Mouse (Mus musculus) left cerebral cortex, adult 9 months (tissue): ENCODE measurements at regions not wholly inside any gene's neighbourhood (a gene's known extent, or its start where the extent isn't known, plus 50 kb on each side); places are given as distances from the start of the nearest gene placed in this dataset.

Experiments used
- DNase-seq, 2 experiments: peaks; one replicate each; pipeline ENCODE4 v3.0.0; 2022; ENCODE audit warnings: low spot score in 2 of 2

DNA sequence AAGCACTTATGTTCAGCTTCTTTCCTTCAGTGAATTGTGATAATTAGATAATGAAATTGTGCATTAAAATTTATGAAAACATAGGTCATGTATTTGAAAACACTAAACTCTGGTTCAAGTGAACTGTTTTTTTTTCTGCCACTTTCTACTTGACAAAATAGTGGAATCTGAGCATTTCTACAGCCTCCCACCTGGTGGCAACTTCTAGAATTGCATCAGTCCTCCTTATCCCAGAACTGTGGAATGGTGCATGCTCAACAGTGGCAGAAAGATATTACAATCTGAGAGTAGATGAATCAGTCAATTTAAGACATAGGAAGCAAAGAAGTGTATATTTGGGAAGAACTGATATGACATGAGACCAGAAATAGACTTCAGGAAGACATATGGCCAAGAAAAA, 84.1 kb upstream of the Gm28269 start:
- DNase-seq: peak in 1 of 2 experiments; percentile 35

DNA sequence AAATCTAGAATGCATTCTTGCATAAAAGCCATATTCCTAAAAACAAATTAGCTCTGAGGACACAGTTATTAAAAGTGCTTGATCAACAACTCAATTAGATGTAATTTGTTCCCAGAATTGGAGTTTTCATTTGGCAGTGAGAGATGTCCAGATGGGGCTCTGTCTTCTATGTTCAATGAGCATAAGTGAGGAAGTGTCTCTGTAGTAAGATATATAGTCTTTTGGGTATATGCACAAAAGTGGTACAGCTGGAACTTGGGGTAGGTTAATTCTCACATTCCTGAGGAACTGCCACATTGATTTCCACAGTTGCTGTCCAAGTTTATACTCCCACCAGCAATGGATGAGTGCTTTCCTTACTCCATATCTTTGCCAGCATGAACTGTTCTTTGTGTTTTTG, 64.3 kb upstream of the Gm28269 start:
- no peak for DNase-seq

DNA sequence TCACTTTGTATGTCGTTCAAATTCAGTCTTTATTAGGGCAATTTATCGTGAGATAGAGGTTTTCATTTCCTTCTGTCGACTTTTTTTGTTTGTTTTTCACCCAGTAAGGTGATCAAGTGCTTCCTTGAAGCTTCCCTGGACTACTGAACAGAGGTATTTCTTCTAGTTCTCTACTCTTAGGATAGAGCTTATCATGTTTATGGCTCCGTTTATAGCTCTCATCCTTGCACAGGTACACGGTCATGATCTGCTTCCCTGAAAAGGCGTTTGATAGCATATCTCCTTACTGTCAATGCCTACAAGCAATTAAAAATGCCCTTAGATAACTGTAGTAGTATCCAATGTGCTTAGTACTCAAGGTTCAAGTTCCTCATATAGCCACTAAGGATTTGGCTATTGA, 56.9 kb upstream of the Gm28269 start:
- no peak for DNase-seq
